Mouse (Mus musculus) limb, embryonic 13.5 days (tissue): ENCODE results near the gene Ccdc42. TPM values are rescaled to one million over a fixed set of nuclear protein-coding genes. Genes with fewer than 3 reads are reported as not detected.

Experiments used
- ATAC-seq: fragments of 200-750 bp; cut with Nextera tagmentation; 2 replicates; pipeline ENCODE4 v1.8.0; 2017; ENCODE audit warnings: low read depth, moderate number of reproducible peaks, moderate TSS enrichment; ENCODE audit not compliant: low FRiP score
- H3K27ac ChIP-seq: fragments of 300-500 bp; sonication (generic); 2 replicates; pipeline ENCODE4 v1.5.1; 2015; ENCODE audit warnings: inconsistent platforms, mild to moderate bottlenecking, moderate library complexity
- H3K27me3 ChIP-seq: fragments of 300-500 bp; sonication (generic); 2 replicates; pipeline ENCODE4 v1.6.1; 2015; ENCODE audit warnings: mild to moderate bottlenecking, inconsistent platforms
- H3K36me3 ChIP-seq: fragments of 300-500 bp; sonication (generic); 2 replicates; pipeline ENCODE4 v1.6.1; 2015; ENCODE audit warnings: inconsistent platforms, mild to moderate bottlenecking, moderate library complexity
- H3K4me1 ChIP-seq: fragments of 300-500 bp; sonication (generic); 2 replicates; pipeline ENCODE4 v1.6.1; 2015; ENCODE audit warnings: inconsistent platforms
- H3K4me2 ChIP-seq: fragments of 300-500 bp; sonication (generic); replicated peaks from 2 replicates; pipeline ENCODE4 v1.6.1; 2015; ENCODE audit warnings: inconsistent platforms, mild to moderate bottlenecking, moderate library complexity
- H3K4me3 ChIP-seq: fragments of 300-500 bp; sonication (generic); 2 replicates; pipeline ENCODE4 v1.5.1; 2015; ENCODE audit warnings: moderate library complexity, mild to moderate bottlenecking, inconsistent platforms
- H3K9ac ChIP-seq: fragments of 300-500 bp; sonication (generic); 2 replicates; pipeline ENCODE4 v1.6.1; 2015; ENCODE audit warnings: mild to moderate bottlenecking, inconsistent platforms
- H3K9me3 ChIP-seq: fragments of 300-500 bp; sonication (generic); 2 replicates; pipeline ENCODE4 v1.6.1; 2016; ENCODE audit warnings: inconsistent platforms
- WGBS: fragments of 180-500 bp; shearing (Covaris S2); methylation state at CpG from one replicate; pipeline ENCODE4 v1.1.7; 2015; 5-methylcytosine and 5-hydroxymethylcytosine counted together
- polyA plus RNA-seq: library from polyadenylated mRNA; unstranded; fragments of >200 nt; fragmentation: Nextera tagmentation; extraction: Ambion mirVana; gene quantifications from 2 replicates; pipeline ENCODE4 v1.2.1, GENCODE M21; 2015

Ccdc42 gene
- polyA plus RNA-seq, 1 experiment from 2014 or later: 1.1 TPM

GRCm38 (mm10) chr11:68561957-68562950, 24.6 kb upstream of the Ccdc42 start:
- Histone ChIP-seq H3K27ac (no peak overlapping the region), H3K4me1 (peaks cover 6% of the 10 kb centered on the region), H3K4me2 (no peak overlapping the region), H3K9me3 (no peaks in the 10 kb centered on the region), H3K27me3 (peaks cover 14% of the 10 kb centered on the region), H3K4me3 (no peak overlapping the region), H3K9ac (no peak overlapping the region), H3K36me3 (no peaks in the 10 kb centered on the region)
- no peak for ATAC-seq
- WGBS: 77% methylated on average over 11 of the region's 11 CpGs

- H3K27ac ChIP-seq: no peak overlapping the region
- peaks cover 6% of the 10 kb centered on the region for H3K4me1 ChIP-seq
- no peaks in the 10 kb centered on the region for H3K36me3 ChIP-seq
- no peak overlapping the region for H3K4me3 ChIP-seq
- no peak overlapping the region for H3K9ac ChIP-seq
- no peak for ATAC-seq
- H3K9me3 ChIP-seq: no peaks in the 10 kb centered on the region
- H3K4me2 ChIP-seq: no peak overlapping the region
- 74% methylated on average over 13 of the region's 13 CpGs for WGBS
- peaks cover 13% of the 10 kb centered on the region; the same call in 1 of the 2 replicates for H3K27me3 ChIP-seq
These were observed 22.3 kb upstream of the Ccdc42 start for GRCm38 (mm10) chr11:68564356-68565031.

GRCm38 (mm10) chr11:68565032-68565429, 21.8 kb upstream of the Ccdc42 start:
- H3K4me1 ChIP-seq: peaks cover 6% of the 10 kb centered on the region
- no peaks in the 10 kb centered on the region for H3K9me3 ChIP-seq
- WGBS: 79% methylated on average over 3 of the region's 3 CpGs
- no peak overlapping the region for H3K4me3 ChIP-seq
- no peak overlapping the region for H3K9ac ChIP-seq
- no peak overlapping the region for H3K27ac ChIP-seq
- H3K27me3 ChIP-seq: peaks cover 13% of the 10 kb centered on the region; the same call in 1 of the 2 replicates
- H3K36me3 ChIP-seq: no peaks in the 10 kb centered on the region
- no peak overlapping the region for H3K4me2 ChIP-seq
- no peak for ATAC-seq

DNA sequence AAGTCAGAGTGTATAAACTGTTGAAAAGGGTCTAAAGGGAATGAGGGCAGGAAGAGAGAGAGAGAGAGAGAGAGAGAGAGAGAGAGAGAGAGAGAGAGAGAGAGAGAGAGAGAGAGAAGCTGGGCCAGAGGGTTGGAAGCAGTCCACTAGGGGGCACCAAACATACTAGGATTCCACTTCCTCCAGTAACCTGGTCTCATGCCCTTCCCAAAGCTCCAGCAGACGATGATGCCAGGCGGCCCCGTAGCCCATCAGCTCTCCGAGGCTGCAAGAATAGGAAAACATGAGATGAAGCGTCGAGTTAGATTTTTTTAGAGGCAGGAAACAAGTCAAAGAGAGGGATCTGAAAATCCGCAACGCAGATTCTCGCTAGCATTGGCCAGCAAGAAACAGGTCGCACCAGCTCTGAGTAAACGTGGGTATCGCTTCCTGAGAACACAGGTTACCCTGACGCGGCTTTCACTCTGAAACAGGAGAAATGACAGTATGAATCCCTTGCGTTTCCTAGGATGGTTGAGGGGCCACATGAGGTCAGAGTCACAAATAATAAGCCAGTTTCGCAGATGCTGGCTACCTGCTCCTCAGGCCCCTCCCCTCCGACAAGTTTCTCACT, 20.3 kb upstream of the Ccdc42 start:
- peak overlapping the region; percentile 67 for H3K4me2 ChIP-seq
- H3K27me3 ChIP-seq: peaks cover 7% of the 10 kb centered on the region; the same call in 1 of the 2 replicates
- ATAC-seq: peak; percentile 51; the same call in 1 of the 2 replicates
- H3K9ac ChIP-seq: peak overlapping the region; percentile 43
- H3K27ac ChIP-seq: no peak overlapping the region
- peaks cover 6% of the 10 kb centered on the region for H3K4me1 ChIP-seq
- H3K4me3 ChIP-seq: peak overlapping the region; percentile 34
- no peaks in the 10 kb centered on the region for H3K9me3 ChIP-seq
- 22% methylated on average over 17 of the region's 17 CpGs for WGBS
- H3K36me3 ChIP-seq: no peaks in the 10 kb centered on the region

DNA sequence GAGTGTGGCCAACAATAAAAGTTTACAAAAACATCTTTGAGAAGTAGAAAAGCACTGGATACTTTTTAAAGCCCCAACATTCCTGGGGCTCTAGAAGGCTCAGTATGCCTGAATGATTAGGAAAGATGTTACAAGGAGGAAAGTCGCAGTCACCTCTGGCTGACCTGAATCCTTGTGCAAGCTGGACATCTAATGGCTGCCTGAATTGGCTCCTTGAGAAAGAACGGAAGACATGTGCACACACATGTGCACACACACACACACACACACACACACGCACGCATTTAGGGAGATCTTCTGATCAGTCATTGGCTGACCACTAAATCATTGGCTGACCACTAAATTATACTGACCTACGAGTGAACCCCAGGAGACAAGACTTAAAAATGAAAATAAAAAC, 16.0 kb upstream of the Ccdc42 start:
- Histone ChIP-seq H3K9ac (no peak overlapping the region), H3K36me3 (no peaks in the 10 kb centered on the region), H3K9me3 (no peaks in the 10 kb centered on the region), H3K27ac (no peak overlapping the region), H3K4me3 (no peak overlapping the region), H3K4me2 (no peak overlapping the region), H3K4me1 (peaks cover 6% of the 10 kb centered on the region), H3K27me3 (peaks cover 7% of the 10 kb centered on the region; the same call in 1 of the 2 replicates)
- WGBS: 75% methylated on average over 5 of the region's 5 CpGs
- ATAC-seq: no peak

DNA sequence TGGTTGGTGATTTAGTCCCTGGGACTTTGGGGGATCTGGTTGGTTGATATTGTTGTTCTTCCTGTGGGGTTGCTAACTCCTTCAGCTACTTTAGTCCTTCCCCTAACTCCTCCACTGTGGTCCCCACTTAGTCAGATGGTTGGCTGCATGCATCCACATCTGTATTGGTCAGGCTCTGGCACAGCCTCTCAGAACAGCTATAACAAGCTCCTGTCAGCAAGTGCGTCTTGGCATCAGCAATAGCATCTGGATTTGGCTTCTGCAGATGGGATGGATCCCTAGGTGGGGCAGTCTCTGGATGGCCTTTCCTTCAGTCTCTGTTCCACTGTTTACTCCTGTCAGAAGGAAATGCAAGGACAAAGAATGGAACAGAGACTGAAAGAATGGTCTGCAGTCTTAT, 9.7 kb upstream of the Ccdc42 start:
- Histone ChIP-seq H3K27ac (no peak overlapping the region), H3K4me2 (no peak overlapping the region), H3K4me1 (peaks cover 12% of the 10 kb centered on the region), H3K27me3 (no peaks in the 10 kb centered on the region), H3K9ac (no peak overlapping the region), H3K4me3 (no peak overlapping the region), H3K36me3 (no peaks in the 10 kb centered on the region), H3K9me3 (no peaks in the 10 kb centered on the region)
- ATAC-seq: no peak
- WGBS: 75% methylated on average over 1 of the region's 1 CpGs

DNA sequence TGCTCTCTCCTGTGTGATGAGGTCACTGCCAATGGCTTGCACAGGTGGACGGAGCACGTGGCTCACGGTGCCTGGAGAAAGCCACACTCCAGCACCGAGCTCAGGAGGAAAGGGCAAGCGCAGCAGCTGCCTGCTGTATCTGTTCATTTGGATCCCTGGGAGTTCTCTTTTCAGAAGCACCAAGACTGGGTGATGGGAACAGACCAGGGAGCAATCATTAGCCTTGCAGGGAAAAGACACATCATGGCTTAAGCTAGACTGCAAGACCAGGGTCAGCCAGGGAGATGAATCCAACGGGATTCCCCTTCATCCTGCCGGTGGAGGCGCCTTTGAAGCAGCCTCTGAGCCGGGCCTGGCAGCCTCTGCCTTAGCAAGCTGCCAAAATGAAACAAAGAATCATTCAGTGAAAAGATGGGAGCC, 7.3 kb upstream of the Ccdc42 start:
- no peaks in the 10 kb centered on the region for H3K27me3 ChIP-seq
- no peak overlapping the region for H3K27ac ChIP-seq
- H3K4me1 ChIP-seq: peaks cover 12% of the 10 kb centered on the region
- H3K9me3 ChIP-seq: no peaks in the 10 kb centered on the region
- H3K9ac ChIP-seq: 0 out of 2 replicates have a peak overlapping the region, but pooled peaks have one; percentile 25
- no peaks in the 10 kb centered on the region for H3K36me3 ChIP-seq
- H3K4me3 ChIP-seq: no peak overlapping the region
- no peak for ATAC-seq
- 29% methylated on average over 9 of the region's 9 CpGs for WGBS
- H3K4me2 ChIP-seq: peak overlapping the region; percentile 32

GRCm38 (mm10) chr11:68580566-68580965, 6.3 kb upstream of the Ccdc42 start:
- Histone ChIP-seq H3K4me3 (no peak overlapping the region), H3K36me3 (no peaks in the 10 kb centered on the region), H3K4me1 (peaks cover 12% of the 10 kb centered on the region), H3K9me3 (no peaks in the 10 kb centered on the region), H3K9ac (no peak overlapping the region), H3K27me3 (no peaks in the 10 kb centered on the region), H3K27ac (no peak overlapping the region), H3K4me2 (no peak overlapping the region)
- 50% methylated on average over 6 of the region's 6 CpGs for WGBS
- ATAC-seq: no peak

DNA sequence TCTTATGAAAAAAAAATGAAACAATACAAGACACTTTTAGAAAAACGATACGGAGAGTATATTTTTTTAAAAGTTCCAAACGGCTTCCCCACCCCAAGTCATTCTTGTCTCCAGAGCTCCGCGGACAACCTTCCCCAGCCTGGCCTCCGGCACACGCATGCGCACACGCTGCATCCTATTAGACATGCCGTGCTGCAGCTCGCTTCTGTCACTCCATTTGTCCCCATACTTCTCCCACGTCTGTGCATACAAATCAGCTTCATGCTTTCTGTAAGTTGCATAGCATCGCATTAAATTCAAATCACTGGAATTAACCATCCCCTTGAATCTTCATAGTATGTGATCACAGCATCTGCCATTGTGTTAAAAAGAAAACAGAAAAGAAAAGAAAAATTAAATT, 3.6 kb upstream of the Ccdc42 start:
- H3K4me3 ChIP-seq: no peak overlapping the region
- H3K27ac ChIP-seq: no peak overlapping the region
- WGBS: 91% methylated on average over 13 of the region's 13 CpGs
- no peaks in the 10 kb centered on the region for H3K9me3 ChIP-seq
- H3K27me3 ChIP-seq: no peaks in the 10 kb centered on the region; the same call in 1 of the 2 replicates
- peaks cover 17% of the 10 kb centered on the region for H3K4me1 ChIP-seq
- ATAC-seq: no peak
- H3K36me3 ChIP-seq: no peaks in the 10 kb centered on the region
- H3K4me2 ChIP-seq: no peak overlapping the region
- H3K9ac ChIP-seq: no peak overlapping the region

DNA sequence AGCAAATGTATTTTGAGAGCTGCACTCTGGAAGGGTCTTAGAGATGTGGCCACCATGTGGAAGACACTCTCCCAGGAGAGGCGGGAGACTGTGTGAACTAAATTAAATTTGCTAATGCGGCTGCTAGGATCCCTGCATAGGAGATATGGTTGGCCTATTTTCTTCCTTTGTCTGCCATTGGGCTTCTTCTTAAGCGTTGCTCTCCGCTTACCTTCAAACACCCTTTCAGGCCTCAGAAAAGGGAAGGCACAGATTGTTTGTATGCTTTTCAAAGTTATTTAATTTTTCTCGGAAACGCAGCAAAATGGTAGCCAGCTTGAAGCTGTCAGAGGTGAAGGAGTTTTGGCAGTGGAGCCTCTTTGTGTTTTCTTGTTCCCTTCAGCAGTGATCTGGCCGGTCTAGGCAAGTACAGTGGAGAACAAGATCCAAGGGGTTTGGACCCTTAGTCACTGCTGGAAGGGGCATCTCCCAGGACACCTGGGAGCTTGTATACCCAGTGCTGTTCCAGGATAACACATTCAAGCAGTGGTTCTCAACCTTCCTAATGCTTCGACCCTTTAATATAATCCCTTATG, 2.8 kb upstream of the Ccdc42 start:
- peaks cover 17% of the 10 kb centered on the region for H3K4me1 ChIP-seq
- no peaks in the 10 kb centered on the region for H3K9me3 ChIP-seq
- H3K9ac ChIP-seq: no peak overlapping the region
- H3K4me2 ChIP-seq: no peak overlapping the region
- no peak for ATAC-seq
- H3K36me3 ChIP-seq: no peaks in the 10 kb centered on the region
- 82% methylated on average over 8 of the region's 8 CpGs for WGBS
- no peak overlapping the region for H3K4me3 ChIP-seq
- no peak overlapping the region for H3K27ac ChIP-seq
- H3K27me3 ChIP-seq: no peaks in the 10 kb centered on the region; the same call in 1 of the 2 replicates

DNA sequence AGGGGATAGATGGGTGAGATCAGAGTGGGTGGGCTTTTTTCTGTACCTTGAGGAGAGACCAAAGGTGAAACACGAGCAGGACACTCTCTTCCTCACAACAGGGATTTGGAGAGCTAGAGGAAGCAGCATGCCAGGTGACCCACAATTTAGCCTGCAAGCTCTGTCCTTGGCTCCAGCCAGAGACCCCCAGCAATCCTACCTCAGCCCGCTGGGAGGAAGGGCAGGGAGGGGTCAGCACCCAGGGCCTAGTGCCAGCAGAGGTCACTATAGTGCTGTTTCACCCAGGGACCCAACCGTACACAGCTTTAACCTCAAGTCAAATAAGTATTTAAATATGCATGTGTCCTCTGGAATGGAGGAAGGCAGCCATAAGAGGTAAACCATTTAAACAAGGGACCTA, 931 bp upstream of the Ccdc42 start:
- no peak for ATAC-seq
- H3K4me3 ChIP-seq: no peak overlapping the region
- WGBS: 19% methylated on average over 3 of the region's 3 CpGs

More for the DNA sequence above, 931 bp upstream of the Ccdc42 start:
- H3K9me3 ChIP-seq: no peaks in the 10 kb centered on the region
- H3K27me3 ChIP-seq: no peaks in the 10 kb centered on the region; the same call in 1 of the 2 replicates
- H3K36me3 ChIP-seq: no peaks in the 10 kb centered on the region
- 0 out of 2 replicates have a peak, but pooled peaks cover 5% of the 10 kb centered on the region for H3K4me1 ChIP-seq
- H3K27ac ChIP-seq: no peak overlapping the region
- H3K9ac ChIP-seq: no peak overlapping the region
- H3K4me2 ChIP-seq: no peak overlapping the region
